Mouse (Mus musculus): ENCODE results near the gene Acss1. TPM values are rescaled to one million over a fixed set of nuclear protein-coding genes. Genes with fewer than 3 reads are reported as not detected.

The Acss1 gene
- polyA plus RNA-seq, 1 experiment from 2014 or later, result 11.3 TPM

DNA sequence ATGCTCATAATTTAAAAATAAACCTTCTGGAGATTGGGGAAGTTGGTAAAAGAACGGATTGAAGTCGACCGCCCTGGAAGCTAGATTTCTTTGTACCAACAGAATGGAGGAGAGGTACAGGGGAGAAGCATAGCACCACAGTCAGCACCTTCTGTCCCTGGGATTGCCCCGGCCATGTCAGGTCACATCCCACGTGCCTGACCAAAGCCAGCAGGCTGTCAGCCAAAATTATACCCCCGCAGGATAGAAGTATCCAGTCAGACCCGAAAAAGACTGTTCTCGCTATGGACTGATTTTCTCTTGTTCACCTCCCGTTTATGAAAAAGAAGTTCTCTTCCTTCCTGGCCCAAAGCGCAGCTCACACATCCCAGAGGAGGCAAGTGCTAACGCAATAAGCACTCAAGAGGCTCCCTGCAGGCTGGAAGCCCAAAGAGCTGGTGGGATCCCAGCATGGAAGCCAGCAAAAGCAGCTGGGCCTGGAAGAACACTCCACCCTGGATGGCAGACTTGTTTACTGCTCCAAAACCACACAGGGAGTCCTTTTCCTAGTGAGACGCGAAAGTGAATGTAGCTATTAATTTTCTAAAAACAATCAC, 19.9 kb downstream of the Acss1 start:
- no peaks in the 10 kb centered on the region for H3K27me3 ChIP-seq (ENCODE audit: control insufficient read depth, insufficient read depth, low read depth, low read length)
- H3K27ac ChIP-seq (ENCODE audit: low read length), result no peak overlapping the region
- H3K9ac ChIP-seq (ENCODE audit: low read length), result no peak overlapping the region
- no peaks in the 10 kb centered on the region for H3K9me3 ChIP-seq (ENCODE audit: control insufficient read depth, low read length)
- 0 out of 2 replicates have a peak, but pooled peaks cover 3% of the 10 kb centered on the region for H3K4me1 ChIP-seq (replicated peaks; ENCODE audit: control insufficient read depth, insufficient read depth, low read length)
- H3K4me3 ChIP-seq (ENCODE audit: low read length), result no peak overlapping the region
- ATAC-seq (ENCODE audit: low read depth), result no peak
- WGBS, result 52% methylated on average over 13 of the region's 13 CpGs
- H3K36me3 ChIP-seq (ENCODE audit: control insufficient read depth, insufficient read depth, low read length), result no peaks in the 10 kb centered on the region
- no peak overlapping the region for H3K4me2 ChIP-seq (ENCODE audit: low read depth, low read length)

- no peak for ATAC-seq (ENCODE audit: low read depth)
- WGBS, result 72% methylated on average over 14 of the region's 14 CpGs
Measured at GRCm38 (mm10) chr2:150647681-150648299, 20.5 kb downstream of the Acss1 start.

GRCm38 (mm10) chr2:150646411-150647121, 21.7 kb downstream of the Acss1 start:
- no peak overlapping the region for H3K4me3 ChIP-seq (ENCODE audit: low read length)
- H3K36me3 ChIP-seq (ENCODE audit: control insufficient read depth, insufficient read depth, low read length), result no peaks in the 10 kb centered on the region
- no peaks in the 10 kb centered on the region for H3K27me3 ChIP-seq (ENCODE audit: control insufficient read depth, insufficient read depth, low read depth, low read length)
- 0 out of 2 replicates have a peak, but pooled peaks cover 3% of the 10 kb centered on the region for H3K4me1 ChIP-seq (replicated peaks; ENCODE audit: control insufficient read depth, insufficient read depth, low read length)
- no peak overlapping the region for H3K9ac ChIP-seq (ENCODE audit: low read length)
- no peak for ATAC-seq (ENCODE audit: low read depth)
- H3K9me3 ChIP-seq (ENCODE audit: control insufficient read depth, low read length), result no peaks in the 10 kb centered on the region
- H3K27ac ChIP-seq (ENCODE audit: low read length), result no peak overlapping the region
- WGBS, result 73% methylated on average over 8 of the region's 8 CpGs
- H3K4me2 ChIP-seq (ENCODE audit: low read depth, low read length), result no peak overlapping the region

More at GRCm38 (mm10) chr2:150647681-150648299, 20.5 kb downstream of the Acss1 start:
- Histone ChIP-seq H3K4me3 (ENCODE audit: low read length) (no peak overlapping the region), H3K4me2 (ENCODE audit: low read depth, low read length) (no peak overlapping the region), H3K36me3 (ENCODE audit: control insufficient read depth, insufficient read depth, low read length) (no peaks in the 10 kb centered on the region), H3K27me3 (ENCODE audit: control insufficient read depth, insufficient read depth, low read depth, low read length) (no peaks in the 10 kb centered on the region), H3K27ac (ENCODE audit: low read length) (no peak overlapping the region), H3K9ac (ENCODE audit: low read length) (no peak overlapping the region), H3K4me1 (replicated peaks; ENCODE audit: control insufficient read depth, insufficient read depth, low read length) (0 out of 2 replicates have a peak, but pooled peaks cover 3% of the 10 kb centered on the region), H3K9me3 (ENCODE audit: control insufficient read depth, low read length) (no peaks in the 10 kb centered on the region)

GRCm38 (mm10) chr2:150645225-150645624, 23.1 kb downstream of the Acss1 start:
- H3K27me3 ChIP-seq (ENCODE audit: control insufficient read depth, insufficient read depth, low read depth, low read length), result no peaks in the 10 kb centered on the region
- no peaks in the 10 kb centered on the region for H3K9me3 ChIP-seq (ENCODE audit: control insufficient read depth, low read length)
- no peaks in the 10 kb centered on the region for H3K4me1 ChIP-seq (replicated peaks; ENCODE audit: control insufficient read depth, insufficient read depth, low read length)
- H3K4me2 ChIP-seq (ENCODE audit: low read depth, low read length), result no peak overlapping the region
- no peaks in the 10 kb centered on the region for H3K36me3 ChIP-seq (ENCODE audit: control insufficient read depth, insufficient read depth, low read length)
- H3K4me3 ChIP-seq (ENCODE audit: low read length), result no peak overlapping the region
- no peak overlapping the region for H3K9ac ChIP-seq (ENCODE audit: low read length)
- 83% methylated on average over 4 of the region's 4 CpGs for WGBS
- ATAC-seq (ENCODE audit: low read depth), result no peak
- no peak overlapping the region for H3K27ac ChIP-seq (ENCODE audit: low read length)

DNA sequence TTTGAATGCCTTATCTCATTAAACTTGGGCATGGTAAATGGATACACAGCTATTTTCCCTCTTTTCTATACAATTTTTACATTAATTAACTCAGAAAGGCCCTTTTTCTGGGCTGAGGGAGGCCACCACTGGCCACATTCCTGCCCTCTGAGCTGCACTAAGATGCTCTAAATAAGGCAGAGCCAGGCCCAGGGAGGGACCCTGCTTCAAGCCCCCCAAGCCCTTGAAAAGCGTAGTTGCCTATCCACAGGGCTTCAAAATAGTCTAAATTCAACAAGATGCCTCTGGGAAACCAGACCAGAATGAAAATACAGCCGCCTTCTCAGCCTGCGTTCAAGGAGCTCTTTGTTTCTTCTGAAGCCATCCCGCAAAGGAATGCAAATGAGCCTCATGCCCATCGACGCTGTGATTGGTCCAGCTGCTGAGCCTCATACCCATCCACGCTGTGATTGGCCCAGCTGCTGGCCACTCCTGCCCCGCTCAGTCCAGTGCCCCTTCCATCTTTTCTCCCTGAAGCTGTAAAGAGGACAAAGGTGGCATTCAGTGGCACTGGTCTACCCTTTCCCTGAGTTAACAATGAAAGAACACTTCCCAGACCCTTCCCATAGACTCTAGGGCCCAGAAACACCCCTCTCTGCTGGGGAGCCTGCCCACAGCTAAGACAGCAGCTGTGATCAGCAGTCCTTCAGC, 24.4 kb downstream of the Acss1 start:
- H3K27ac ChIP-seq (ENCODE audit: low read length), result no peak overlapping the region
- WGBS, result 74% methylated on average over 8 of the region's 8 CpGs
- no peak overlapping the region for H3K4me2 ChIP-seq (ENCODE audit: low read depth, low read length)
- no peak overlapping the region for H3K4me3 ChIP-seq (ENCODE audit: low read length)
- no peak overlapping the region for H3K9ac ChIP-seq (ENCODE audit: low read length)
- no peaks in the 10 kb centered on the region for H3K27me3 ChIP-seq (ENCODE audit: control insufficient read depth, insufficient read depth, low read depth, low read length)
- H3K4me1 ChIP-seq (replicated peaks; ENCODE audit: control insufficient read depth, insufficient read depth, low read length), result no peaks in the 10 kb centered on the region
- H3K36me3 ChIP-seq (ENCODE audit: control insufficient read depth, insufficient read depth, low read length), result no peaks in the 10 kb centered on the region
- no peaks in the 10 kb centered on the region for H3K9me3 ChIP-seq (ENCODE audit: control insufficient read depth, low read length)
- no peak for ATAC-seq (ENCODE audit: low read depth)

DNA sequence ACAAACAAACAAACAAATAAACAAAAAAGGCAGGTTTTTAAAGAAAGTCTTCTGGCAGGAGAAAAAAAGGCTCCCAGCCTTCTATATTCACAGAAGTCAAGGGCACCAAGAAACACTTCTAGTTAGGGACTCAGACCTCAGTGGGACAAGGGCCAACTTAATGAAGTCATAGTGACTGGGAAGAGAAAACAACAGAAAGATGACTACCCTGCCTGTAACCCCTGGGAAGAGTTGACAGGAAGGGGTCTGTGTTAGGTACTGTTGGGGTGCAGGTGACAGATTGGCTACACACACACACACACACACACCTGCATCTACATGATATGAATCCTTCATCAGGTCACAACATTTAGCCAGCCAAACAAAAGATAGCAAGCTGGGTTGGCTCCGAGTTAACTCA, 25.1 kb downstream of the Acss1 start:
- Histone ChIP-seq H3K4me3 (ENCODE audit: low read length) (no peak overlapping the region), H3K27ac (ENCODE audit: low read length) (no peak overlapping the region), H3K9ac (ENCODE audit: low read length) (no peak overlapping the region), H3K4me2 (ENCODE audit: low read depth, low read length) (no peak overlapping the region), H3K9me3 (ENCODE audit: control insufficient read depth, low read length) (no peaks in the 10 kb centered on the region), H3K27me3 (ENCODE audit: control insufficient read depth, insufficient read depth, low read depth, low read length) (no peaks in the 10 kb centered on the region), H3K36me3 (ENCODE audit: control insufficient read depth, insufficient read depth, low read length) (no peaks in the 10 kb centered on the region), H3K4me1 (replicated peaks; ENCODE audit: control insufficient read depth, insufficient read depth, low read length) (no peaks in the 10 kb centered on the region)
- ATAC-seq (ENCODE audit: low read depth), result no peak
- WGBS, result 62% methylated on average over 1 of the region's 1 CpGs

- ATAC-seq (ENCODE audit: low read depth), result no peak
Measured at GRCm38 (mm10) chr2:150638370-150638733, 29.9 kb downstream of the Acss1 start.

GRCm38 (mm10) chr2:150637702-150638369, 30.5 kb downstream of the Acss1 start:
- Histone ChIP-seq H3K36me3 (ENCODE audit: control insufficient read depth, insufficient read depth, low read length) (no peaks in the 10 kb centered on the region), H3K27me3 (ENCODE audit: control insufficient read depth, insufficient read depth, low read depth, low read length) (no peaks in the 10 kb centered on the region), H3K4me1 (replicated peaks; ENCODE audit: control insufficient read depth, insufficient read depth, low read length) (no peaks in the 10 kb centered on the region), H3K27ac (ENCODE audit: low read length) (no peak overlapping the region), H3K4me3 (ENCODE audit: low read length) (no peak overlapping the region), H3K9ac (ENCODE audit: low read length) (no peak overlapping the region), H3K4me2 (ENCODE audit: low read depth, low read length) (no peak overlapping the region), H3K9me3 (ENCODE audit: control insufficient read depth, low read length) (no peaks in the 10 kb centered on the region)
- WGBS, result 65% methylated on average over 6 of the region's 6 CpGs
- no peak for ATAC-seq (ENCODE audit: low read depth)

More at GRCm38 (mm10) chr2:150638370-150638733, 29.9 kb downstream of the Acss1 start:
- no peaks in the 10 kb centered on the region for H3K4me1 ChIP-seq (replicated peaks; ENCODE audit: control insufficient read depth, insufficient read depth, low read length)
- no peak overlapping the region for H3K4me3 ChIP-seq (ENCODE audit: low read length)
- no peak overlapping the region for H3K4me2 ChIP-seq (ENCODE audit: low read depth, low read length)
- WGBS, result 44% methylated on average over 2 of the region's 2 CpGs
- no peaks in the 10 kb centered on the region for H3K9me3 ChIP-seq (ENCODE audit: control insufficient read depth, low read length)
- H3K9ac ChIP-seq (ENCODE audit: low read length), result no peak overlapping the region
- H3K27ac ChIP-seq (ENCODE audit: low read length), result no peak overlapping the region
- no peaks in the 10 kb centered on the region for H3K27me3 ChIP-seq (ENCODE audit: control insufficient read depth, insufficient read depth, low read depth, low read length)
- no peaks in the 10 kb centered on the region for H3K36me3 ChIP-seq (ENCODE audit: control insufficient read depth, insufficient read depth, low read length)

All from lung, embryonic 16.5 days (tissue).